Mouse (Mus musculus) CH12.LX (cell line): ENCODE results near the gene Btf3.

Experiments
- CHD1 ChIP-seq: IDR thresholded peaks from 2 replicates; pipeline ENCODE4 v1.6.1; 2012; ENCODE audit warnings: low read depth, low read length, improper control_type of control experiment, inconsistent platforms
- CHD2 ChIP-seq: IDR thresholded peaks from 2 replicates; pipeline ENCODE4 v1.6.1; 2011; ENCODE audit warnings: low read length, improper control_type of control experiment
- CTCF ChIP-seq, 2 experiments: IDR thresholded peaks in 1 of 2; conservative IDR thresholded peaks in 1 of 2; 2 replicates each; pipeline ENCODE4 v1.5.1; 2011 to 2012; ENCODE audit warnings: low read depth in 2 of 2, low read length in 2 of 2, improper control_type of control experiment in 1 of 2, inconsistent platforms in 1 of 2, mild to moderate bottlenecking in 1 of 2, moderate library complexity in 1 of 2
- MAX ChIP-seq: IDR thresholded peaks from 2 replicates; pipeline ENCODE4 v1.6.1; 2011; ENCODE audit warnings: low read length, improper control_type of control experiment
- MAZ ChIP-seq: IDR thresholded peaks from 2 replicates; pipeline ENCODE4 v1.6.1; 2012; ENCODE audit warnings: low read depth, mild to moderate bottlenecking, inconsistent platforms, low read length, improper control_type of control experiment, moderate library complexity
- POLR2A ChIP-seq: IDR thresholded peaks from 2 replicates; pipeline ENCODE4 v1.6.1; 2011; ENCODE audit warnings: low read depth, mild to moderate bottlenecking, improper control_type of control experiment, low read length
- TCF12 ChIP-seq: IDR thresholded peaks from 2 replicates; pipeline ENCODE4 v1.6.1; 2014; ENCODE audit warnings: low read depth, mild to moderate bottlenecking, inconsistent platforms, low read length, improper control_type of control experiment
- ZMIZ1 ChIP-seq: IDR thresholded peaks from 2 replicates; pipeline ENCODE4 v1.6.1; 2012; ENCODE audit warnings: low read depth, mild to moderate bottlenecking, inconsistent platforms, low read length, improper control_type of control experiment
- ZNF384 ChIP-seq: IDR thresholded peaks from 2 replicates; pipeline ENCODE4 v1.6.1; 2012; ENCODE audit warnings: low read depth, low read length, improper control_type of control experiment, inconsistent platforms

DNA sequence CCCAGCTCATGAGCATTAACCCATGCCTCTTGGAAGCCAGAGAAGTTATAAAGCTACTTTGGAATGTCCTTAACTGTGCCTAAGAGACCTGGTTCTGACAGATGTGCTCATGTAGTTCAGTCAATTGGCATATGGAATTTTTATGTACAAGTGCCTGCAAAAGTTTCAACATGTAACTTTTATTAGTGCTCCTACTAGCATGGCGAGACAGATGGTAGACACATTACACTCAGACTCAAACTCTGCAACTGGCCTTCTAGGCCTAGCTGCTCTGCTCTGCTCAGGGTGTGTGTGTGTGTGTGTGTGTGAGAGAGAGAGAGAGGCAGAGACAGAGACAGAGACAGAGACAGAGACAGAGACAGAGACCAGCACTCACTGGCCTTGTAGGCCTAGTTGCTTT, 19.4 kb upstream of the Btf3 start:
- TF ChIP-seq MAX (no peak), CTCF (conservative IDR thresholded peaks at IDR 0.05 in 1 of 2, IDR thresholded peaks at IDR 0.05 in 1 of 2; ENCODE audit: low read depth in 2 of 2, low read length in 2 of 2) (no peak), CHD1 (no peak), ZNF384 (no peak), CHD2 (no peak), MAZ (no peak), TCF12 (no peak), POLR2A (no peak), ZMIZ1 (no peak)
